Mouse (Mus musculus) megakaryocyte, embryonic 14.5 days (primary cell): ENCODE results near the gene Olfr610.
"Not testable (repeated sequence)": the region's sequence is repeated elsewhere in the genome, so short reads cannot be mapped to it uniquely, and the experiment has no call there.

Source experiments
- FLI1 ChIP-seq: IDR thresholded peaks from 2 replicates; pipeline ENCODE4 v1.6.1; 2012; ENCODE audit warnings: low read length, inconsistent platforms, mixed read lengths
- GATA1 ChIP-seq: IDR thresholded peaks from 3 replicates; pipeline ENCODE4 v1.6.1; 2012; ENCODE audit warnings: mixed read lengths, low read length, inconsistent platforms, borderline replicate concordance

DNA sequence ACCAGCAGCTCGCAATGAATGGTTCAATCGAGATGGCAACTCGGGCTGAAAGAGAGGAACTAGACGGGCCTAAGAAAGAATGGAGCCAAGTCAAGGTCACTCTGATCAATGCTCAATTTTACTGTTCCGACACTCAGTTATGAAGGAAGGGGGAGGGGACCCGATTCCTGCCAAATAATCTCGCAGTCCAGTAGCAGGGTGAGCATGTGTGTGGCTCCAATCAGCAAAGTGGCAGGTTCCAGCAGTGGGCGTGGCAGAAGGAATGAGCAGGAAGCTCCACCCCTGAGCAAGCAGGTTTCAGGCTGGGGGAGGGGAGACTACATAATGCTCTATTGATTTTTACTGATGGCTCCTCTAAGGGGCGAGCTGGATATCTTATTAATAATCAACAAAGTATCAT is 34.8 kb downstream of the Olfr610 start:
- TF ChIP-seq FLI1, GATA1: not testable (repeated sequence)
